Mouse (Mus musculus) megakaryocyte, embryonic 14.5 days (primary cell): ENCODE data around the gene Cyp4f39. TPM values are rescaled to one million over a fixed set of nuclear protein-coding genes. Genes with fewer than 3 reads are reported as not detected.

Source experiments
- H3K27me3 ChIP-seq: replicated peaks from 2 replicates; pipeline ENCODE3; 2012; ENCODE audit warnings: inconsistent platforms
- H3K36me3 ChIP-seq: replicated peaks from 2 replicates; pipeline ENCODE3; 2012; ENCODE audit warnings: low read length, inconsistent platforms, mixed read lengths
- H3K4me1 ChIP-seq: 2 replicates; pipeline ENCODE4 v1.6.1; 2012; ENCODE audit warnings: inconsistent platforms
- H3K4me3 ChIP-seq: replicated peaks from 2 replicates; pipeline ENCODE3; 2012; ENCODE audit warnings: moderate library complexity, mild to moderate bottlenecking, inconsistent platforms
- H3K9me3 ChIP-seq: 2 replicates; pipeline ENCODE4 v1.6.1; 2012; ENCODE audit warnings: inconsistent platforms
- FLI1 ChIP-seq: IDR thresholded peaks from 2 replicates; pipeline ENCODE4 v1.6.1; 2012; ENCODE audit warnings: low read length, inconsistent platforms, mixed read lengths
- GATA1 ChIP-seq: IDR thresholded peaks from 3 replicates; pipeline ENCODE4 v1.6.1; 2012; ENCODE audit warnings: mixed read lengths, low read length, inconsistent platforms, borderline replicate concordance
- polyA plus RNA-seq: library from polyadenylated mRNA; stranded (reverse); fragments of >175 nt; gene quantifications from 2 replicates; pipeline ENCODE4 v1.2.3, GENCODE M21; 2012; ENCODE audit warnings: low replicate concordance; ENCODE audit not compliant: insufficient read depth

Gene Cyp4f39
- polyA plus RNA-seq: not detected in 2 replicates

GRCm38 (mm10) chr17:32452482-32452881, at the start of gene Cyp4f39:
Gene Cyp4f39, plus strand, starts transcription at chr17:32452723.
- Histone ChIP-seq H3K4me1 (peaks cover 23% of the 10 kb centered on the region), H3K4me3 (peak within 1 kb of the TSS; percentile 62), H3K27me3 (peaks cover 64% of the 10 kb centered on the region), H3K9me3 (peaks cover 32% of the 10 kb centered on the region), H3K36me3 (no peaks in the 10 kb centered on the region)
- TF ChIP-seq FLI1 (no peak), GATA1 (no peak)

GRCm38 (mm10) chr17:32402779-32403157, 49.8 kb upstream of the Cyp4f39 start:
- TF ChIP-seq FLI1: peak; percentile 56; the same call in 1 of the 2 replicates
- no peak for TF ChIP-seq GATA1
- peaks cover 23% of the 10 kb centered on the region for H3K36me3 ChIP-seq
- H3K4me3 ChIP-seq: peak overlapping the region; percentile 91
- H3K9me3 ChIP-seq: no peaks in the 10 kb centered on the region
- no peaks in the 10 kb centered on the region for H3K27me3 ChIP-seq
- H3K4me1 ChIP-seq: peaks cover 70% of the 10 kb centered on the region

- no peaks in the 10 kb centered on the region for H3K9me3 ChIP-seq
- H3K27me3 ChIP-seq: no peaks in the 10 kb centered on the region
- peak within 1 kb of the TSS; percentile 91 for H3K4me3 ChIP-seq
- peaks cover 70% of the 10 kb centered on the region for H3K4me1 ChIP-seq
- H3K36me3 ChIP-seq: peaks cover 17% of the 10 kb centered on the region
- TF ChIP-seq FLI1 (no peak), GATA1 (no peak)
Observed at GRCm38 (mm10) chr17:32403417-32403816, 49.1 kb upstream of the Cyp4f39 start, which contains the start of gene Rasal3. Gene Rasal3, minus strand, starts transcription at chr17:32403583.

GRCm38 (mm10) chr17:32411898-32412297, 40.6 kb upstream of the Cyp4f39 start:
- no peaks in the 10 kb centered on the region for H3K27me3 ChIP-seq
- H3K36me3 ChIP-seq: peaks cover 18% of the 10 kb centered on the region
- H3K4me3 ChIP-seq: no peak overlapping the region
- H3K4me1 ChIP-seq: peaks cover 41% of the 10 kb centered on the region
- TF ChIP-seq FLI1 (no peak), GATA1 (no peak)
- no peaks in the 10 kb centered on the region for H3K9me3 ChIP-seq

GRCm38 (mm10) chr17:32415417-32416020, 37.0 kb upstream of the Cyp4f39 start:
- H3K9me3 ChIP-seq: no peaks in the 10 kb centered on the region
- H3K36me3 ChIP-seq: peaks cover 22% of the 10 kb centered on the region
- H3K4me1 ChIP-seq: peaks cover 41% of the 10 kb centered on the region
- no peaks in the 10 kb centered on the region for H3K27me3 ChIP-seq
- TF ChIP-seq FLI1 (no peak), GATA1 (no peak)
- no peak overlapping the region for H3K4me3 ChIP-seq

- Histone ChIP-seq H3K36me3 (peaks cover 22% of the 10 kb centered on the region), H3K4me1 (peaks cover 39% of the 10 kb centered on the region), H3K27me3 (no peaks in the 10 kb centered on the region), H3K9me3 (no peaks in the 10 kb centered on the region), H3K4me3 (no peak overlapping the region)
- no peak for TF ChIP-seq GATA1
- TF ChIP-seq FLI1: no peak
Observed at GRCm38 (mm10) chr17:32416771-32417170, 35.8 kb upstream of the Cyp4f39 start.

GRCm38 (mm10) chr17:32419989-32420388, 32.5 kb upstream of the Cyp4f39 start:
- Histone ChIP-seq H3K9me3 (no peaks in the 10 kb centered on the region), H3K36me3 (peaks cover 7% of the 10 kb centered on the region), H3K4me3 (no peak overlapping the region), H3K4me1 (peaks cover 56% of the 10 kb centered on the region), H3K27me3 (no peaks in the 10 kb centered on the region)
- no peak for TF ChIP-seq GATA1
- TF ChIP-seq FLI1: no peak

GRCm38 (mm10) chr17:32420781-32421180, 31.7 kb upstream of the Cyp4f39 start:
- Histone ChIP-seq H3K4me1 (peaks cover 54% of the 10 kb centered on the region), H3K9me3 (no peaks in the 10 kb centered on the region), H3K27me3 (no peaks in the 10 kb centered on the region), H3K4me3 (no peak overlapping the region), H3K36me3 (peaks cover 7% of the 10 kb centered on the region)
- no peak for TF ChIP-seq GATA1
- TF ChIP-seq FLI1: no peak

GRCm38 (mm10) chr17:32424034-32424433, 28.5 kb upstream of the Cyp4f39 start, which contains the start of gene Pglyrp2:
Gene Pglyrp2, minus strand, starts transcription at chr17:32424167.
- no peaks in the 10 kb centered on the region for H3K27me3 ChIP-seq
- H3K9me3 ChIP-seq: no peaks in the 10 kb centered on the region
- H3K4me1 ChIP-seq: peaks cover 50% of the 10 kb centered on the region
- TF ChIP-seq GATA1 (no peak), FLI1 (no peak)
- H3K36me3 ChIP-seq: no peaks in the 10 kb centered on the region
- peak within 1 kb of the TSS; percentile 58 for H3K4me3 ChIP-seq

- H3K4me3 ChIP-seq: no peak overlapping the region
- no peaks in the 10 kb centered on the region for H3K36me3 ChIP-seq
- no peaks in the 10 kb centered on the region for H3K27me3 ChIP-seq
- TF ChIP-seq GATA1 (no peak), FLI1 (no peak)
- H3K4me1 ChIP-seq: peaks cover 37% of the 10 kb centered on the region
- no peaks in the 10 kb centered on the region for H3K9me3 ChIP-seq
Observed at GRCm38 (mm10) chr17:32426610-32427009, 25.9 kb upstream of the Cyp4f39 start.
